Mouse (Mus musculus) testis, postnatal 14 days (tissue): ENCODE measurements around the gene Ndufc2.

Source experiments
- DNase-seq: peaks from one replicate; pipeline ENCODE4 v3.0.0; 2021; ENCODE audit warnings: low spot score

Ndufc2 gene

DNA sequence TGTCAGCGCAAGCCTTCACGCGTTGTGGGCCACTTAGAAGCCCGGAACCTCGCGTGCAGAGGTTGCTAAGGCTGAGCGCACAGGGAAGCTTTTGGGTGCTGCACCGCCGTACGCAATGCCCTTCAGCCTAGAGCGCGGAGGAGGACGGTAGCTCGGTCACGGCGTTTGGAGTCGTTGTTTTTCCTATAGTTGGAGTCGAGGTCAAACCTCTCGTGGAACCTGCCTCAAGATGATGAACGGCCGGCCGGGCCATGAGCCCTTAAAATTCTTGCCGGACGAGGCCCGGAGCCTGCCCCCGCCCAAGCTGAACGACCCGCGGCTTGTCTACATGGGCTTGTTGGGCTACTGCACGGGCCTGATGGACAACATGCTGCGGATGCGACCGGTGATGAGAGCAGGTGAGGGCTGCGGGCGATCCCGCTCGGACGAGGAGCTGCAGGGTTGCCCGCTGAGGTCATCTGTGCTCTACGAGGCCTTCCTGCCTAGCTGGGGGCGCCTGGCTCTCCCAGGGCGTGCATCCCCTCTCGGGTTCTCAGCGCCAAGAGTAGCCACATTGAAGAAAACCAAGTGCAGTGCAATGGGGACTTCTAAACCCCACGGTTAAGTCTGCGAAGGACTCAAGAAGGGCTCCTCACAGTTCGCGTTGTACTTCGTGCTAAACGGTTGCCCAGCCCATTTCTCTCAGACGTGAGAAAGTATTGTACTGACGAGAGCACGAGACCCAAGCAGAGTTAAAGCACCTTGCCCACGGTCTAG, at the start of gene Ndufc2:
TSS of gene Ndufc2 (plus strand) at position 44 of the 756 bp plus-strand sequence.
- peak; percentile 79 for DNase-seq

DNA sequence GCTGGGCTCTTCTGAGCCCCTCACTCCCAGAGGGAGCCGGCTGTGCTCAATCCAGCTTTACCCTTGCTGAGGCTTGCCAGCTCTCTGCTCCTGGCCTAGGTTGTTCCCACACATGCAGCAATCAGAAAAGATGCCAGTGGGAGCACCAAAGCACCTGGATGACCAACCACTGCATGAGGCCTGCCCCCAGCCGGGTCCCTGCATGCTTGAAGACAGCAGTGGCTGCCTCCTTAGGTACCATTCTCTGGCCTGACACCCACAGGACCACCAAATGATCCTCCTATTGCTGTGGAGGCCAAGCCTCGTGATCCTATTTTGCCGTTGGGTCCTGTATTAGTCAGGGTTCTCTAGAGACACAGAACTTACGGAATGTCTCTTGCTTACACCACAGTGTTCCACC, 48.9 kb upstream of the Ndufc2 start:
- no peak for DNase-seq

DNA sequence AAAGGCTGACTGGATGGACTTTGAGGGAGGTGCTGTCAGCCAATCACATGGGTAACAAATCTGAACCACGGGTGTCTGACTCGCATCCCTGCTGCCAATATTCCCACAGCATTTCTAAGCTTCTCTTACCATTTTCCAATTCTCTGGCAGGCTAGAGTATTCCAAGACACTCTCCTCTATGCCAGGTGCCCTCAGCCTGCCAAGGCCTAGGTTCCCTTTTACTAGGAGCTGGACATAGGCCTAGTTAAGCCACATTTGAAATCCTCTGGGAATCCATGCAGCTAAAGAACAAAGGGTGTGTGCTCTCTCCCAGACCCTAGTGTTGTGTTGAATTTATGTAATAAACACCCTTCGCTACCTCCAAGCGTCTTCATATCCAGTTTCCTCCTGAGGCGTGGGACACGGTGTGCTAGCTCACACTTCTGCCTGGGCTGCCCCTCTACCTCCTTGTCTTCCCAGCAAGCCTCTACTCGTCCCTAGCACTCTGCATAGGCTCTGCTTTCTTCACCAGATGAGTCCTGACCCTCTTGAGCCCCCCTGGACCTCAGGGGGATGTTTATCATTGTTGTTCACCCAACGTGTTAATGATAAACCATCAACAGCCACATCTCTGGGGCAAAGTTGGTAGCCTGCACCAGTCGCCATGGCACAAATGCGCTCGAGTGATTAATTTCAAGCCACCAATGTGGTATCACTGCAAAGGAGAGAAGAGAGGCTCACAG, 47.9 kb upstream of the Ndufc2 start:
- no peak for DNase-seq

DNA sequence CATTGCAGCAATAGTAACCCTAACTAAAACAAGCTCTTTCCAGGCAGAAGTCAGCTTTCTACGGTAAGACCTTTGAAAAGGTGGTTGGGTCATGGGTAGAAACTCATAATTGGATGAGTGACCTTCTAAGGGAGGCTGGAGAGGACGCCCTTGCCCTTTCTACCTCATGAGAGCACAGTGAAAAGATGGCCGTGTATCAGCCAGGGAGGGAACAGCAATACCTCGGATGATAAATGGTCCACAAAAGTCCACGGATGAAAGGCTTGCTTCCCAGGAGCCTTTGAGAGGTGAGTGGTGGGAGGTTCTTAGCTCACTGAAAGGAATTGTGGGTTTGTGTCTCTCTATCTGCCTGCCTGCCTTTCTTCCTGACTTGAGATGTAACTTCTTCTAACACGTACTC, 46.4 kb upstream of the Ndufc2 start:
- no peak for DNase-seq

- DNase-seq: no peak
Measured at GRCm38 (mm10) chr7:97355068-97355841, 44.5 kb upstream of the Ndufc2 start.

DNA sequence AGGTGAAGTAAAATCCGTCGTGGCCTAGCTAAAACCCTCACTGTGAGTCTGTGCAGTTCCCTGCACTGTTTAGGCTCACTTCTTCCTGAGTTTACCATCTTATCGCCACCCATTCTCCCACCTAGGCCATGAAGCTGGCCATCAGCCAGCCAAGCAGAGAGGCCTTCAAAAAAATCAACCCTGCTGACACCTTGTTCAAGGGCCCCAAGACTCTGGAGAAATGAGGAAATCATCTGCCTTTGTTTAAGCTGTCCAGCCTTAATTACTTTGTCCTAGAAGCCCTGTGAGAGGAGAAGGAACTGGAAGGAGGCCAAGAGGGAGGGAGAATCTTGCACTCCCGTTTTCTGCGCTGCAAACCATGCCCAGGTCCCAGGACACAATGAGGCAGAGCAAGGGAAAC, 43.5 kb upstream of the Ndufc2 start:
- DNase-seq: no peak

- no peak for DNase-seq
Measured at GRCm38 (mm10) chr7:97356875-97357276, 42.9 kb upstream of the Ndufc2 start.

- no peak for DNase-seq
Measured at GRCm38 (mm10) chr7:97357840-97358239, 42.0 kb upstream of the Ndufc2 start.

DNA sequence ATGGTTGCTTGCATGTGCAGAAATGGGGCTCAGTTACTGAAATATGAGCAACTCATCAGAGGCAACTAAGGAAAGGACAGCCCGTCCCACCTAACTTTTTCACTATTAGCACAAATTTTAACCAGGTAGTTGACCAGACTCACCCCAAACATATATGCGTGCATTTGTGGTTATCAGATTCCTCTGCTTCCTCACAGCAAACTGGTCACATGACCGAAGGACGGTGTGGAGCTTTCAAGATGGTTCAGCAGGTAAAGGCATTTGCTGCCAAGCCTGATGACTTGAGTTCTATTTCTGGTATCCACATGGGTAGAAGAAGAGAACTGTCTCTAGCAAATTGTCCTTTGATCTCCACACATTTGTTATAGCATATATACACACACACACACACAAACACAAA, 41.5 kb upstream of the Ndufc2 start:
- no peak for DNase-seq

DNA sequence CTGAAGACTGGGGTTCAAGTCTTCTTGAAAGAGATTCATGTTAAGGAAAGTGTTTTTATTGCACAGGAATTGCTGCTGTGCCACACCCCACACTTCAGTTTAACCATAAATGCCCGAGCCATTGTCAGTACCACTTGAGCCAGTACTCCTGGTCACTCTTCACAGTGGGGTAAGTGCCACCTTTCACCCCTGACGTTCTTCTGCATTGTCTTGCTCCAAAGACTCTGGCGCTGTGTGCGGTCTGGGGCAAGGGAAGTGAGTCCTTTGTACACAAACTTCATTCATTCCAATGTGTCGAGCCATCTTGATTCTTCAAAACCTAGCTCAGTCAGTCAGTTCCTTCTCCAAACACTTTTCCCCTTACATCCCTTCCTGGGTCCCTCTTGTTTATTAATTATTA, 39.6 kb upstream of the Ndufc2 start:
- no peak for DNase-seq

- DNase-seq: no peak
Measured at GRCm38 (mm10) chr7:97360955-97361354, 38.8 kb upstream of the Ndufc2 start.

DNA sequence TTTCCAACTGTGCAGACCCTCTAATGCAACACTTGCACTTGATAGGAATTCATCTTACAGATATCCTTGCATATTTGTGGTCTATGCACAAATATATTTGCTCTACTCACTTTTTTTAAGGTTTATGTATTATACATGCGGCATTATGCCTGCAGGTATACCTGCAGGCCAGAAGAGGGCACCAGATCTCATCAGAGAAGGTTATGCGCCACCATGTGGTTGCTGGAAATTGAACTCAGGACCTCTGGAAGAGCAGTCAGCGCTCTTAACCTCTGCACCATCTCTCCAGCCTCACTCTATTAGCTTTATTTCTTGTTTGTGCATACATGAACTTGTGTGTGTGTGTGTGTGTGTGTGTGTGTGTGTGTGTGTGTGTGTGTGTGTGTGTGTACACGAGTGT, 38.3 kb upstream of the Ndufc2 start:
- DNase-seq: no peak

DNA sequence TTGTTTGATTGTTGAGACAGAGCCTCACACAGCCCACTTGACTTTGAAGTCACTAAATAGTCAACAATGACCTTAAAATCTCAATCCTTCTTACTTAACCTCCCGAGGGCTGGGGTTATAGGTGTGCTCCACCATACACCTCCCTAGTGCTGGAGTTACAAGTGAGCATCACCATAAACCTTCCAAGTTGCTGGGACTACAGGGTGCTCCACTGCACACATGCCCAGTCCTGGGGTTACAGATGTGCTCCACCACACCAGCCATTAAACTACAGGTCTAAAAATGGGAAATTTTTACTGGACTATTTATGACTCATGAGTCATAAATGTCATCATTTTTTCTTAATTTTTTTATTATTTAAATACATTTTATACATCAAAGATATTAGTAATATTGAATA, 33.9 kb upstream of the Ndufc2 start:
- DNase-seq: no peak

- no peak for DNase-seq
Measured at GRCm38 (mm10) chr7:97375101-97375500, 24.7 kb upstream of the Ndufc2 start.

DNA sequence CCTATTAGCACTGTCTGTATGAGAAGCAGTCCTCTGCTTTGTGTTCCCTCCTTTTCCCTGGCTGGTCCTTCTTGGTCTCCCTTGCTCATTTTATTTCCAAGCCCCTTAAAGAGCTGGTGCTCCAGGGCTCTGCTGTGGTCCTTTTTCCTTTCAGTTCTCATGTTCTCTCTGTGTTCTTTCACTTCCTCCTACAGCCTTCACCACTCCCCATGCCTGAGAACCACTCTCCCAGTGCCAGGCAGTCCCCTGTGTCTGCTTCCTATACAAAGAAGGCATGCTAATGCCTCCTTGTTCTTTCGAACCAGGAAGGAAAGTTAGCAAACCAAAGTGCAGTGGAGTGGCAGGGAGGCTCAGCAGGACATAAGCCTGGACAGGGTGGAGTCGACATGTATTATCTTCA, 23.9 kb upstream of the Ndufc2 start:
- no peak for DNase-seq

GRCm38 (mm10) chr7:97379304-97379703, 20.5 kb upstream of the Ndufc2 start:
- DNase-seq: no peak

DNA sequence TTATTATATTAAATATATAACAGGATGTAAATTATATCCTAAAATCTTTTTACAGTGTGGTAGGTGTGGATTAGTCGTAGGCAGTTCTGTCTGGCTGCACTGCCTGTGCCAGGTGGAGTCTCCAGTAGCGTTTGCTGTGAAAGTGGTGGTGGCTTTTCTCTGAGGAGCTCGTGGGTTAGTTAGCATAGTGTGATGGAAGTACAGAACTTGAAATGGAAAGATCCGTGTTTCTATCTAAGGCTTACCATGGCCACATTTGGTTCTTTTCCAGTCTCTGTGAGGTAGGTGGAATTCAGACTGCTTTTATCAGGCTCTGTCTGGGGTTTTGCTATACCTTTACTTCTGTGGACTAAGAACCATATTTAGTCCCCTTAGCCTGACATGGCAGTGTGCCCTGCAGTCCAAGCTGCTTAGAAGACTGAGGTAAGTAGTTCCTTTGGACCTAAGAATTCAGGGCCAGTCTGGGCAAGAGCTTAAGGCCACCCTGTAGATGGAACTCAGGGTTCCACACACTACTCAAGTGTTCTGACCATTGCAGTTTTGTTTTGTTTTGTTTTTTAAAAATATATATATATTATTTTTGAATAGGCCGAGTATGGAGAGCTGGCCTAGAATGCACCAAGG, 19.2 kb upstream of the Ndufc2 start:
- no peak for DNase-seq

- DNase-seq: no peak
Measured at GRCm38 (mm10) chr7:97382661-97383060, 17.1 kb upstream of the Ndufc2 start.

DNA sequence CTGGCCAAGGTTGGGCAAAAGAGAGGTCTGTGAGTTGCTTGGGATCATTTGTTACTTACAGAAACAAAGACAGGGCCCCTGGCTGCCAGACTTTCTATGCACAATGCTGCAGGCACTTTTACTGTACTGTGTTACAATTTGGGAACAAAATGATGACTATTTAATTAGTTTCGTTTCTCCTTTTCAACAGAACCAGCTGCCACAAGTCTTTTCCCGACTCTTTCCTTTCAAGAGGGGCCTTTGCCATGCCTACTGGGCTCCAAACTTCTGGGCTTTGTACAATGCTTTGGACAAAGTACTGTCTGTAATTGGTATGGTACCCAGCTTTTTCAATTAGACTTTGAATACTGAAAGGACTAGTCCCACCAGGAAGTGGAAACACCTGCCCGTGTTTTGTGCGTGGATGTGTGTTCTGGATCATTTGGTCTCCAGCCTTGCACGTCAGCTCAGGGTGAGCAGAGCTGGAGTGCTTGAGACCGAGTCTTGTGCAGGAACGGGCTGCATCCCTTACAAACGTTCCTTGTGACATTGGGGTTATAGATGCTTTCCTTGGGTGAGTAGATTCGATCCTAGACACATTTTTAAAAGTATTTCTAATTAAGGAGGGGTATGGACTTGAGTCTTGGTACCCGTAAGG, 16.2 kb upstream of the Ndufc2 start:
- no peak for DNase-seq

DNA sequence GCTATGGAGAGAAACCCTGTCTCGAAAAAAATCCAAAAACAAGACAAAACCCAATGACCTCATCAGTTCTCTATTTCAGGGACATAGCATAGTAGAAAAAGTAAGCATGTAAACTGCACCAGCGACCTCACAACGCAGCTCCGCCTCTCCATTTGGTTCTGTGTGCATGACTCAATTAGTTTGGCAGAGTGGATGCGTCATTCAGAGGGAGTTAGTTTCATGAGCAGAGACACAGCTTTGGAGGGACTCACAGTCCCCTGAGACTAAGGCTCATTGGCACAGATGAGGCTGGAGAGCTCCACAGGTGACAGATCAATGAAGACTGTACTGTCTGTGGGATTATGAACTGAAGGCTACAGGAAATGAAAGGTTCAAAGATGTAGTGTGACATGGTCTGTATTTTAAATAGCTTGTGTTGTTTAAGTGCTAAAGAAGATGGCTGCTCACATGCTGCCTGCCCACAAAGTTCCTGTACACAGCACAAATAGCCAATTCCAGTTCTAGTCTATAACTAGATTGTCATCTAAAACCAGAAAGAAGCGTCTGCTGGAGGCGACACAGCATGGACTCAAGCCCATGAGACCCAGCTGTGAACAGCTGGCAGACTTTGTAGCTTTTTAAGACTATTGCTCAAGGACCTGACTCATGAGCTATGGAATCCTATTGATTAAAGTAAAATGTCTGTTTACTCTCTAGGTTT, 13.5 kb upstream of the Ndufc2 start:
- DNase-seq: no peak

GRCm38 (mm10) chr7:97386806-97387370, 12.9 kb upstream of the Ndufc2 start:
- DNase-seq: peak; percentile 38
